Mouse (Mus musculus) heart, adult 2 months (tissue): ENCODE results near the gene 8030411F24Rik.

Source experiments
- CTCF ChIP-seq: fragments of 200-600 bp; IDR thresholded peaks from 2 replicates; pipeline ENCODE4 v1.8.1; 2022; ENCODE audit warnings: antibody characterized with exemption, mild to moderate bottlenecking, moderate library complexity
- POLR2A ChIP-seq: fragments of 200-500 bp; IDR thresholded peaks from 2 replicates; pipeline ENCODE4 v1.6.1; 2011; ENCODE audit warnings: mild to moderate bottlenecking, low read depth, low read length, control low read depth; ENCODE audit not compliant: insufficient read depth

GRCm38 (mm10) chr2:148754310-148754846 is 27.4 kb upstream of the 8030411F24Rik start:
- TF ChIP-seq POLR2A = no peak
- no peak for TF ChIP-seq CTCF
